Mouse (Mus musculus) heart, embryonic 15.5 days (tissue): Measurements from ENCODE around the gene Mgat5. TPM values are rescaled to one million over a fixed set of nuclear protein-coding genes. Genes with fewer than 3 reads are reported as not detected.

Experiments used
- ATAC-seq: fragments of 200-750 bp; cut with Nextera tagmentation; replicated peaks from 2 replicates; pipeline ENCODE4 v1.8.0; 2017; ENCODE audit warnings: low read depth, moderate TSS enrichment; ENCODE audit not compliant: insufficient number of reproducible peaks, insufficient read depth, low FRiP score
- H3K27ac ChIP-seq: fragments of 300-500 bp; sonication (generic); 2 replicates; pipeline ENCODE4 v1.5.1; 2015; ENCODE audit warnings: mild to moderate bottlenecking, inconsistent platforms
- H3K27me3 ChIP-seq: fragments of 300-500 bp; sonication (generic); 2 replicates; pipeline ENCODE4 v1.6.1; 2015; ENCODE audit warnings: inconsistent platforms
- H3K36me3 ChIP-seq: fragments of 300-500 bp; sonication (generic); 2 replicates; pipeline ENCODE4 v1.6.1; 2015; ENCODE audit warnings: mild to moderate bottlenecking, inconsistent platforms
- H3K4me1 ChIP-seq: fragments of 300-500 bp; sonication (generic); replicated peaks from 2 replicates; pipeline ENCODE4 v1.6.1; 2015; ENCODE audit warnings: inconsistent platforms
- H3K4me2 ChIP-seq: fragments of 300-500 bp; sonication (generic); 2 replicates; pipeline ENCODE4 v1.6.1; 2015; ENCODE audit warnings: inconsistent platforms, mild to moderate bottlenecking, moderate library complexity
- H3K4me3 ChIP-seq: fragments of 300-500 bp; sonication (generic); 2 replicates; pipeline ENCODE4 v1.5.1; 2015; ENCODE audit warnings: mild to moderate bottlenecking, inconsistent platforms
- H3K9ac ChIP-seq: fragments of 300-500 bp; sonication (generic); 2 replicates; pipeline ENCODE4 v1.6.1; 2015; ENCODE audit warnings: mild to moderate bottlenecking, inconsistent platforms
- H3K9me3 ChIP-seq: fragments of 300-500 bp; sonication (generic); replicated peaks from 2 replicates; pipeline ENCODE4 v1.6.1; 2016; ENCODE audit warnings: inconsistent platforms
- WGBS: fragments of 180-500 bp; shearing (Covaris S2); methylation state at CpG from one replicate; pipeline ENCODE4 v1.1.7; 2015; ENCODE audit warnings: mixed read lengths; 5-methylcytosine and 5-hydroxymethylcytosine counted together
- polyA plus RNA-seq: library from polyadenylated mRNA; unstranded; fragments of >200 nt; fragmentation: Nextera tagmentation; extraction: Ambion mirVana; gene quantifications from 2 replicates; pipeline ENCODE4 v1.2.1, GENCODE M21; 2015

Gene Mgat5
- polyA plus RNA-seq, 1 experiment from 2014 or later: 3.7 TPM

GRCm38 (mm10) chr1:127202360-127202759, 2.5 kb upstream of the Mgat5 start:
- H3K27ac ChIP-seq: no peak overlapping the region
- 61% methylated on average over 4 of the region's 4 CpGs for WGBS
- H3K9ac ChIP-seq: no peak overlapping the region
- H3K27me3 ChIP-seq: no peaks in the 10 kb centered on the region
- H3K4me3 ChIP-seq: no peak overlapping the region
- H3K36me3 ChIP-seq: no peaks in the 10 kb centered on the region
- H3K4me1 ChIP-seq: peaks cover 9% of the 10 kb centered on the region
- H3K4me2 ChIP-seq: no peak overlapping the region
- no peak for ATAC-seq
- H3K9me3 ChIP-seq: no peaks in the 10 kb centered on the region

GRCm38 (mm10) chr1:127203231-127203764, 1.5 kb upstream of the Mgat5 start:
- Histone ChIP-seq H3K27ac (no peak overlapping the region), H3K9me3 (no peaks in the 10 kb centered on the region), H3K4me3 (no peak overlapping the region), H3K9ac (no peak overlapping the region), H3K4me1 (peaks cover 10% of the 10 kb centered on the region), H3K4me2 (no peak overlapping the region), H3K36me3 (no peaks in the 10 kb centered on the region), H3K27me3 (no peaks in the 10 kb centered on the region)
- no peak for ATAC-seq
- WGBS: 49% methylated on average over 4 of the region's 4 CpGs

GRCm38 (mm10) chr1:127205501-127206019, 745 bp downstream of the Mgat5 start:
- H3K9me3 ChIP-seq: no peaks in the 10 kb centered on the region
- peaks cover 10% of the 10 kb centered on the region for H3K4me1 ChIP-seq
- peak overlapping the region; percentile 97 for H3K27ac ChIP-seq
- H3K4me2 ChIP-seq: peak overlapping the region; percentile 90
- H3K36me3 ChIP-seq: no peaks in the 10 kb centered on the region
- 1% methylated on average over 24 of the region's 24 CpGs for WGBS
- peak overlapping the region; percentile 76 for H3K9ac ChIP-seq
- ATAC-seq: 0 out of 2 replicates have a peak, but pooled peaks have one; percentile 2
- H3K4me3 ChIP-seq: peak overlapping the region; percentile 85
- no peaks in the 10 kb centered on the region for H3K27me3 ChIP-seq

- peak; percentile 40; the same call in 1 of the 2 replicates for ATAC-seq
- peak overlapping the region; percentile 85 for H3K4me3 ChIP-seq
- no peaks in the 10 kb centered on the region for H3K9me3 ChIP-seq
- WGBS: 2% methylated on average over 39 of the region's 39 CpGs
- H3K36me3 ChIP-seq: no peaks in the 10 kb centered on the region
- H3K4me1 ChIP-seq: peaks cover 10% of the 10 kb centered on the region
- H3K27ac ChIP-seq: peak overlapping the region; percentile 97
- H3K4me2 ChIP-seq: peak overlapping the region; percentile 90
- H3K9ac ChIP-seq: peak overlapping the region; percentile 76
- H3K27me3 ChIP-seq: no peaks in the 10 kb centered on the region
These were observed 1.3 kb downstream of the Mgat5 start for GRCm38 (mm10) chr1:127206020-127206641.

- peak overlapping the region; percentile 85 for H3K4me3 ChIP-seq
- peak overlapping the region; percentile 76; the same call in 1 of the 2 replicates for H3K9ac ChIP-seq
- H3K4me1 ChIP-seq: peaks cover 10% of the 10 kb centered on the region
- no peak for ATAC-seq
- no peaks in the 10 kb centered on the region for H3K36me3 ChIP-seq
- H3K27ac ChIP-seq: no peak overlapping the region
- H3K4me2 ChIP-seq: peak overlapping the region; percentile 90
- H3K27me3 ChIP-seq: no peaks in the 10 kb centered on the region
- H3K9me3 ChIP-seq: no peaks in the 10 kb centered on the region
- WGBS: 63% methylated on average over 11 of the region's 11 CpGs
These were observed 2.2 kb downstream of the Mgat5 start for GRCm38 (mm10) chr1:127206881-127207555.

- no peak overlapping the region for H3K4me3 ChIP-seq
- no peaks in the 10 kb centered on the region for H3K27me3 ChIP-seq
- ATAC-seq: no peak
- H3K27ac ChIP-seq: no peak overlapping the region
- H3K36me3 ChIP-seq: no peaks in the 10 kb centered on the region
- H3K4me2 ChIP-seq: no peak overlapping the region
- H3K9me3 ChIP-seq: no peaks in the 10 kb centered on the region
- H3K4me1 ChIP-seq: peaks cover 10% of the 10 kb centered on the region
- no peak overlapping the region for H3K9ac ChIP-seq
- WGBS: 81% methylated on average over 9 of the region's 9 CpGs
These were observed 3.4 kb downstream of the Mgat5 start for GRCm38 (mm10) chr1:127208167-127208566.

- Histone ChIP-seq H3K27me3 (no peaks in the 10 kb centered on the region), H3K9ac (no peak overlapping the region), H3K4me3 (no peak overlapping the region), H3K9me3 (no peaks in the 10 kb centered on the region), H3K27ac (no peak overlapping the region), H3K4me2 (no peak overlapping the region), H3K4me1 (peaks cover 14% of the 10 kb centered on the region), H3K36me3 (no peaks in the 10 kb centered on the region)
- no peak for ATAC-seq
- WGBS: 64% methylated on average over 1 of the region's 1 CpGs
These were observed 8.0 kb downstream of the Mgat5 start for GRCm38 (mm10) chr1:127212812-127213211.

GRCm38 (mm10) chr1:127213434-127213833, 8.6 kb downstream of the Mgat5 start:
- Histone ChIP-seq H3K27me3 (no peaks in the 10 kb centered on the region), H3K4me3 (no peak overlapping the region), H3K27ac (no peak overlapping the region), H3K4me2 (no peak overlapping the region), H3K36me3 (no peaks in the 10 kb centered on the region), H3K9ac (no peak overlapping the region), H3K9me3 (no peaks in the 10 kb centered on the region), H3K4me1 (peaks cover 16% of the 10 kb centered on the region)
- no peak for ATAC-seq
- 79% methylated on average over 3 of the region's 3 CpGs for WGBS

GRCm38 (mm10) chr1:127214585-127215232, 9.9 kb downstream of the Mgat5 start:
- H3K9ac ChIP-seq: no peak overlapping the region
- ATAC-seq: no peak
- H3K27me3 ChIP-seq: no peaks in the 10 kb centered on the region
- H3K4me1 ChIP-seq: peaks cover 16% of the 10 kb centered on the region
- WGBS: 83% methylated on average over 8 of the region's 8 CpGs
- H3K36me3 ChIP-seq: no peaks in the 10 kb centered on the region
- H3K9me3 ChIP-seq: no peaks in the 10 kb centered on the region
- H3K4me2 ChIP-seq: no peak overlapping the region
- no peak overlapping the region for H3K4me3 ChIP-seq
- no peak overlapping the region for H3K27ac ChIP-seq

- Histone ChIP-seq H3K27me3 (no peaks in the 10 kb centered on the region), H3K4me3 (no peak overlapping the region), H3K27ac (no peak overlapping the region), H3K9me3 (no peaks in the 10 kb centered on the region), H3K4me2 (no peak overlapping the region), H3K4me1 (peaks cover 16% of the 10 kb centered on the region), H3K36me3 (no peaks in the 10 kb centered on the region), H3K9ac (no peak overlapping the region)
- WGBS: 50% methylated on average over 2 of the region's 2 CpGs
- ATAC-seq: no peak
These were observed 12.2 kb downstream of the Mgat5 start for GRCm38 (mm10) chr1:127216979-127217378.

GRCm38 (mm10) chr1:127217665-127218064, 12.8 kb downstream of the Mgat5 start:
- Histone ChIP-seq H3K27ac (no peak overlapping the region), H3K27me3 (no peaks in the 10 kb centered on the region), H3K36me3 (no peaks in the 10 kb centered on the region), H3K4me2 (no peak overlapping the region), H3K4me1 (peaks cover 16% of the 10 kb centered on the region), H3K4me3 (no peak overlapping the region), H3K9ac (no peak overlapping the region), H3K9me3 (no peaks in the 10 kb centered on the region)
- 64% methylated on average over 4 of the region's 4 CpGs for WGBS
- no peak for ATAC-seq
